13 mouse cellular contexts compared by ENCODE assay signal in genomic region chr14:46647319-46647974, GRCm38 (mm10).
A peak's percentile ranks its signal among the peaks of the same experiment; 100 is the strongest.
DNase-seq lines count a peak whose midpoint lies in the region; TF ChIP-seq lines count a peak whose summit lies in the region.
"Had no signal": no experiment of that assay in that cellular context is flagged by ENCODE, and none has a peak within 500 bp of the region (broad histone marks: within the 10 kb centered on the region; RNA-seq: fewer than 3 reads in every experiment).

No protein-coding gene starts in this region.

- no peak for TF ChIP-seq POLR2A in cerebellum, adult 2 months (IDR thresholded peaks at IDR 0.05; ENCODE audit: borderline replicate concordance, insufficient read depth, low read length)

- H3K27me3 ChIP-seq in cerebellum, adult 2 months (ENCODE audit: control insufficient read depth, insufficient read depth, low read length): no peaks in the 10 kb centered on the region
- H3K27me3 ChIP-seq: limb, embryonic 13.5 days had no signal

- no peaks in the 10 kb centered on the region; the same call in 1 of the 2 replicates for H3K4me1 ChIP-seq in cerebellum, adult 2 months (ENCODE audit: control insufficient read depth, insufficient read depth, low read length)
- H3K4me1 ChIP-seq: limb, embryonic 13.5 days had no signal

- TF ChIP-seq CTCF in cerebellum, adult 2 months (IDR thresholded peaks at IDR 0.05; ENCODE audit: borderline replicate concordance, insufficient read depth, low read depth, low read length): no peak

- WGBS in cerebellum, adult 2 months: 44% methylated on average over 12 of the region's 12 CpGs

- no peak overlapping the region for H3K27ac ChIP-seq in cerebellum, adult 2 months (ENCODE audit: insufficient read depth, low read length)
- H3K27ac ChIP-seq: limb, embryonic 13.5 days had no signal

- no peak overlapping the region for H3K4me3 ChIP-seq in cerebellum, adult 2 months (replicated peaks; ENCODE audit: insufficient read depth, low read depth, low read length)
- H3K4me3 ChIP-seq: limb, embryonic 13.5 days had no signal

- DNase-seq in cerebellum, postnatal 10 days: peak; percentile 5 to 9
- DNase-seq in cerebellum, adult 2 months: no peak
- peak; percentile 45 to 58 for DNase-seq in right cerebral cortex, postnatal 10 days (ENCODE audit: low spot score in 2 of 2)
- DNase-seq in right cerebral cortex, postnatal 36 days (ENCODE audit: low spot score in 2 of 2): no peak
- peak; percentile 15 to 23 for DNase-seq in layer of hippocampus, postnatal 14 days (ENCODE audit: low spot score in 2 of 2)
- no peak for DNase-seq in ovary, postnatal 10 days (ENCODE audit: low spot score)
- no peak for DNase-seq in embryo, embryonic 11 days
- no peak for DNase-seq in left cerebral cortex, adult 18-20 months (ENCODE audit: low spot score in 2 of 2)
- DNase-seq: adrenal gland, adult 2 months; cerebellum, postnatal 36 days; kidney, adult 8-10 months; lung, embryonic 14.5 days had no signal

Comparison
In these comparisons a context has a peak if more than half of its experiments do, and no peak if none do; other contexts are left out.
1. DNase-seq: peak in cerebellum, postnatal 10 days (2 of 2), right cerebral cortex, postnatal 10 days (2 of 2) and layer of hippocampus, postnatal 14 days (2 of 2); none in cerebellum, adult 2 months (0 of 2), right cerebral cortex, postnatal 36 days (0 of 2), ovary, postnatal 10 days (single experiment), embryo, embryonic 11 days (single experiment) and left cerebral cortex, adult 18-20 months (0 of 2).